Mouse (Mus musculus) gastrocnemius, postnatal 14 days (tissue): ENCODE data around the gene Fbxw21. TPM values are rescaled to one million over a fixed set of nuclear protein-coding genes. Genes with fewer than 3 reads are reported as not detected.

Source experiments
- DNase-seq: peaks from one replicate; pipeline ENCODE4 v3.0.0; 2021; ENCODE audit warnings: mixed read lengths
- intact Hi-C: fragments of 180-260 bp; cut with DNase I; formaldehyde crosslinking; loops from one replicate; pipeline ENCODE4 v1.15.1; 2025; ENCODE audit warnings: low total_unique reads
- total RNA-seq, 2 experiments: library from RNA; stranded (reverse); gene quantifications; 2 replicates each; pipeline ENCODE4 v1.2.3; 2021

Fbxw21 gene
- total RNA-seq, 2 experiments from 2014 or later = not detected

- intact Hi-C loops = no loop called here
- DNase-seq = no peak
Measured at GRCm38 (mm10) chr9:109114871-109115270, 47.0 kb downstream of the Fbxw21 start.

- DNase-seq = no peak
- intact Hi-C loops = no loop called here
Measured at GRCm38 (mm10) chr9:109114276-109114675, 47.6 kb downstream of the Fbxw21 start.

- intact Hi-C loops = no loop called here
- DNase-seq = no peak
Measured at GRCm38 (mm10) chr9:109113331-109113730, 48.5 kb downstream of the Fbxw21 start.

GRCm38 (mm10) chr9:109111591-109111990 lies 50.2 kb downstream of the Fbxw21 start:
- no peak for DNase-seq
- intact Hi-C loops = no loop called here

GRCm38 (mm10) chr9:109111101-109111500 lies 50.7 kb downstream of the Fbxw21 start:
- intact Hi-C loops = no loop called here

GRCm38 (mm10) chr9:109110240-109110639 lies 51.6 kb downstream of the Fbxw21 start:
- intact Hi-C loops = no loop called here
- DNase-seq = no peak

More at GRCm38 (mm10) chr9:109111101-109111500, 50.7 kb downstream of the Fbxw21 start:
- DNase-seq = no peak

GRCm38 (mm10) chr9:109107341-109107740 lies 54.5 kb downstream of the Fbxw21 start:
- no peak for DNase-seq
- intact Hi-C loops = no loop called here

- intact Hi-C loops = no loop called here
- no peak for DNase-seq
Measured at GRCm38 (mm10) chr9:109105648-109106047, 56.2 kb downstream of the Fbxw21 start.

GRCm38 (mm10) chr9:109105011-109105410 lies 56.8 kb downstream of the Fbxw21 start:
- intact Hi-C loops = no loop called here
- DNase-seq = no peak

- intact Hi-C loops = no loop called here
- DNase-seq = no peak
Measured at GRCm38 (mm10) chr9:109104083-109104482, 57.8 kb downstream of the Fbxw21 start.

- no peak for DNase-seq
- intact Hi-C loops = no loop called here
Measured at GRCm38 (mm10) chr9:109103250-109103649, 58.6 kb downstream of the Fbxw21 start.

- no peak for DNase-seq
- intact Hi-C loops = no loop called here
Measured at GRCm38 (mm10) chr9:109102541-109102940, 59.3 kb downstream of the Fbxw21 start.

GRCm38 (mm10) chr9:109101933-109102445 lies 59.9 kb downstream of the Fbxw21 start:
- no peak for DNase-seq
- intact Hi-C loops = no loop called here

- intact Hi-C loops = no loop called here
- DNase-seq = no peak
Measured at GRCm38 (mm10) chr9:109100307-109100928, 61.4 kb downstream of the Fbxw21 start.

GRCm38 (mm10) chr9:109098969-109099368 lies 62.9 kb downstream of the Fbxw21 start:
- intact Hi-C loops = no loop called here
- no peak for DNase-seq

- intact Hi-C loops = no loop called here
- DNase-seq = no peak
Measured at GRCm38 (mm10) chr9:109098366-109098765, 63.5 kb downstream of the Fbxw21 start.

- DNase-seq = no peak
Measured at GRCm38 (mm10) chr9:109097831-109098230, 64.0 kb downstream of the Fbxw21 start.

GRCm38 (mm10) chr9:109097291-109097690 lies 64.5 kb downstream of the Fbxw21 start:
- intact Hi-C loops = no loop called here
- no peak for DNase-seq

More at GRCm38 (mm10) chr9:109097831-109098230, 64.0 kb downstream of the Fbxw21 start:
- intact Hi-C loops = no loop called here

- DNase-seq = no peak
- intact Hi-C loops = no loop called here
Measured at GRCm38 (mm10) chr9:109096856-109097255, 65.0 kb downstream of the Fbxw21 start.

GRCm38 (mm10) chr9:109096251-109096661 lies 65.6 kb downstream of the Fbxw21 start:
- DNase-seq = no peak
- intact Hi-C loops = no loop called here

- peak; percentile 61 for DNase-seq
- intact Hi-C loops = no loop called here
Measured at GRCm38 (mm10) chr9:109095137-109095982, 66.5 kb downstream of the Fbxw21 start, which contains the start of gene Plxnb1. Gene Plxnb1, plus strand, starts transcription at chr9:109095389.
